Mouse (Mus musculus): Measurements from ENCODE around the gene Gm9945.

Gm9945 gene

GRCm38 (mm10) chr11:53522930-53523329 lies 43.0 kb downstream of the Gm9945 start:
- DNase-seq (ENCODE audit: low spot score) = no peak

DNA sequence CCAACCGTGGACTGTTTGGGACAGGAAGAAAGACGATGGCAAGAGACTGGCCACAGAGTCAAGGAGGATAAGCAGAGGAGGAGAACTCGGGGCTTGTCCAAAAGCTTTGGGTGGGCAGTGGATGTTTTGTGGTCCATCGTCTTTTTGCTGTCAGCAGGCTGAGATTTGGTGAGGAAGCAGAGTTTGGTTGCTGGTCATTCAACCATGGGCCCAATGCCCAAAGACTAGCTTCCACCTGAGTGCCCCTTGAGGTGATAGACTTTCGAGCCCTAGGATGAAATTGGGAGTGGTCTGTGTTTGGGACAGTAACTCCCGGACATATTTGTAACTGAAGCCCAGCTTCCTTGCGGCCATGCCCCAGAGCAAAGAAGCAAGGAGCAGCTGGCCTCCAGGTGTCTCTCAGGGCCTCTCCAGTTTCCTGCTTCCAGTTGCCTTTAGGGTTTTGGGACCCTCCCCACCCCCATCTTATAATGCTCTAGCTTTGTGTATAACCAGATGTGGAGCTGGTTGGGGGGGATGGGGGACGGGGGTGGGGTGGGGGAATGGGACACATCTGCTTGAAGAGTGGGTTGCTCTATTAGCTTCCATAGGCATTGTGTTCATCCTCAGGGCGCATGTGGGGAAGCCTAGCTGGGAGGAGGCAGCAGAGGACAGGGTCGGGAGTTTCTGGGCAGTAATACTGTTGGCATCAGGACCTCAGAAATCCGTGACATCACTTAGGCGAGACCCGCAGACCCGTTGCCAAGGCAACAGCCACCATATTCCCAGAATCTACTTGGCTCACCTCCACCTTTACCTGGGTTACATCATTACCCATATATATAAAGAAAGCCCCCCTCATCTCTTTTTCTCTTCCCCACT lies 43.8 kb downstream of the Gm9945 start:
- DNase-seq (ENCODE audit: low spot score) = no peak

GRCm38 (mm10) chr11:53524905-53525304 lies 44.9 kb downstream of the Gm9945 start:
- DNase-seq (ENCODE audit: low spot score) = no peak

GRCm38 (mm10) chr11:53525461-53525860 lies 45.5 kb downstream of the Gm9945 start:
- peak; percentile 82 for DNase-seq (ENCODE audit: low spot score)

DNA sequence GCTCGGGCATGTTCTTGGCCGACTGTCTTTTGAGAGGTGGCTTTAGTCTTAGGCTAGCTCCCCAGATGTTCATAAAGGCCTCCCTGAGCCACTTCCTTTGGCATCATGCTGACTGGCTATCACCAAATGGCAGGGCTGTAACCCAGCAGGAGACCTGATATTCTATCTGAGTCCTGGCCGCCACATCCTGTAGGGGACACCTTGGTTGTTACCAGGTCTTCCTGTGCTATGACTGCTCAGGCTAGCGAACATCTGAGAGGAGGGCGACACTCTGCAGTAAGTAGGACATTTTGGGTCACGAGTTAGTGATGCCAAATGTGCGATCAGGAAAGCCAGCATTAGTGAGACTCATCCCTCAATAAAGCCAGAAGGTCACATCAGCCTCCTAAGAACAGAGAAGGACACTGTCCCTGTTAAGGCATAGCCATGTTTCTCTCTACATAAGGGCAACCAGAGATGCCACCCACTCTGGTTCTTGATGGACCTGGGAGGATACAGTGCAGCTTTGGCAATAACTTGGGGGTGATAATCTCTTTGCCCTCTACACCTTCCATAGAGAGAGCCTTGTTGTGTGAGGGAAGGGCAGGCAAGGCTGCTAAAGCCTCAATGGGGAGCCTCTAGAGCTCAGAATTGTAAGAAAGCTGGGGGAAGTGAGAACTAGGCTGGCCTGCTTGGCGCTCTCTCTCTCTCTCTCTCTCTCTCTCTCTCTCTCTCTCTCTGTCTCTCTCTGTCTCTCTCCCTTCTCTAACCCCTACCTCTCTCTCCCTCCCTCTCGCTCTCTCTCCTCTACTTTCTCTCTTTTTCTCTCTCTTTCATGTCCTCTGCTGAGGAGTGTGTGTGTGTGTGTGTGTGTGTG lies 48.7 kb downstream of the Gm9945 start:
- DNase-seq (ENCODE audit: low spot score) = no peak

GRCm38 (mm10) chr11:53529253-53529557 lies 49.2 kb downstream of the Gm9945 start:
- DNase-seq (ENCODE audit: low spot score) = peak; percentile 66

DNA sequence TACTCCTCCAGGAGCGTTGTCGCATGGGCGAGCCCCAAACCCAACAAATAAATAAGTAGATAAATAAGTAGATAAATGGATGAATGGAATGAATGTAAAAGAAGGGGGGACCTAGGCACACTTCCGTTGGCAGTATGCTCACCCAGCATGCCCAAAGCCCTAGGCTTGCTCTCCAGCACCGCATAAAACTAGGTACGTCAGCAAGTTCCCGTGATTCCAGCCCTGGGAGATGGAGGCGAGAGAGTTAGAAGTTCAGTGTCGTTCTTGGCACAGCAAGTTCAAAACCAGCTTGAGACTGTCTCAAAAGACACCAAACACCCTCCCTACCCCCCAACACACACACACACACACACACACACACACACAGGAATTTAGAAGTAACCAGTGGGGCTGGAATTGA lies 50.0 kb downstream of the Gm9945 start:
- no peak for DNase-seq (ENCODE audit: low spot score)
